Comparison of ENCODE assay signal across 8 mouse cellular contexts in genomic region chr2:179769137-179769536, GRCm38 (mm10).
DNase-seq lines count a peak whose midpoint lies in the region; ATAC-seq lines count a peak whose summit lies in the region.

No protein-coding gene starts in this region.

- H3K4me2 ChIP-seq in forebrain, embryonic 12.5 days, result no peak overlapping the region
- H3K4me2 ChIP-seq in neural tube, embryonic 14.5 days (ENCODE audit: low read depth, low read length), result no peak overlapping the region

- no peak overlapping the region for H3K4me3 ChIP-seq in forebrain, embryonic 12.5 days (replicated peaks)
- H3K4me3 ChIP-seq in neural tube, embryonic 14.5 days (ENCODE audit: low read depth, low read length), result no peak overlapping the region

- ATAC-seq in forebrain, embryonic 12.5 days (ENCODE audit: low FRiP score), result no peak
- ATAC-seq in neural tube, embryonic 14.5 days (ENCODE audit: low read depth), result peak; percentile 52

- no peaks in the 10 kb centered on the region for H3K9me3 ChIP-seq in forebrain, embryonic 12.5 days
- no peaks in the 10 kb centered on the region for H3K9me3 ChIP-seq in neural tube, embryonic 14.5 days (ENCODE audit: control insufficient read depth, low read length)

- 82% methylated on average over 5 of the region's 5 CpGs for WGBS in forebrain, embryonic 12.5 days
- 48% methylated on average over 5 of the region's 5 CpGs for WGBS in neural tube, embryonic 14.5 days

- H3K9ac ChIP-seq in forebrain, embryonic 12.5 days, result no peak overlapping the region
- H3K9ac ChIP-seq in neural tube, embryonic 14.5 days (replicated peaks; ENCODE audit: low read depth, low read length), result no peak overlapping the region

- H3K4me1 ChIP-seq in forebrain, embryonic 12.5 days, result peaks cover 52% of the 10 kb centered on the region
- H3K4me1 ChIP-seq in neural tube, embryonic 14.5 days (ENCODE audit: control insufficient read depth, insufficient read depth, low read length), result peaks cover 14% of the 10 kb centered on the region

- DNase-seq in left cerebral cortex, adult 11 months (ENCODE audit: low spot score), result peak; percentile 39
- no peak for DNase-seq in left cerebral cortex, postnatal 36 days (ENCODE audit: low spot score in 2 of 2)
- DNase-seq in gastrocnemius, postnatal 4 days (ENCODE audit: low spot score in 2 of 2), result peak; percentile 58 to 80
- peak; percentile 87 for DNase-seq in kidney, postnatal 10 days
- DNase-seq in spleen, adult 12 weeks (ENCODE audit: low spot score), result no peak
- DNase-seq in adrenal gland, adult 18-20 months (ENCODE audit: low spot score in 2 of 2), result no peak

- peaks cover 11% of the 10 kb centered on the region; the same call in 1 of the 2 replicates for H3K27me3 ChIP-seq in forebrain, embryonic 12.5 days
- no peaks in the 10 kb centered on the region for H3K27me3 ChIP-seq in neural tube, embryonic 14.5 days (ENCODE audit: control insufficient read depth, insufficient read depth, low read length)

- H3K27ac ChIP-seq in forebrain, embryonic 12.5 days, result 0 out of 2 replicates have a peak overlapping the region, but pooled peaks have one; percentile 9
- H3K27ac ChIP-seq in neural tube, embryonic 14.5 days (ENCODE audit: low read depth, low read length), result peak overlapping the region; percentile 44; the same call in 1 of the 2 replicates

- no peaks in the 10 kb centered on the region for H3K36me3 ChIP-seq in forebrain, embryonic 12.5 days (replicated peaks)
- H3K36me3 ChIP-seq in neural tube, embryonic 14.5 days (ENCODE audit: control insufficient read depth, insufficient read depth, low read length), result no peaks in the 10 kb centered on the region

- intact Hi-C loops in left cerebral cortex, postnatal 36 days (cut with DNase I), result no loop called here

Comparison
In these comparisons a context has a peak if more than half of its experiments do, and no peak if none do; other contexts are left out.
1. DNase-seq: peak in left cerebral cortex, adult 11 months (single experiment), gastrocnemius, postnatal 4 days (2 of 2) and kidney, postnatal 10 days (single experiment); none in left cerebral cortex, postnatal 36 days (0 of 2), spleen, adult 12 weeks (single experiment) and adrenal gland, adult 18-20 months (0 of 2).